Mouse (Mus musculus) adrenal gland, postnatal 25 days (tissue): ENCODE data around the gene Casq2. TPM values are rescaled to one million over a fixed set of nuclear protein-coding genes. Genes with fewer than 3 reads are reported as not detected.

ENCODE experiments used
- DNase-seq: peaks from one replicate; pipeline ENCODE4 v3.0.0; 2021; ENCODE audit warnings: mixed read lengths
- long read RNA-seq: library from polyadenylated mRNA; stranded (forward); transcript quantifications from one replicate; pipeline ENCODE4 v2.0.0, GENCODE M21; 2021
- total RNA-seq: library from RNA; stranded (reverse); gene quantifications from 2 replicates; pipeline ENCODE4 v1.2.3, GENCODE M21; 2021

Casq2 gene
- 0.46 TPM in 1 of 2 replicates, not detected in the other for total RNA-seq
- long read RNA-seq, result 0 reads

- no peak for DNase-seq
Measured at GRCm38 (mm10) chr3:102086283-102086682, at the start of gene Casq2. Gene Casq2 (plus strand): TSS chr3:102086415.

GRCm38 (mm10) chr3:102037806-102038205, 48.4 kb upstream of the Casq2 start:
- no peak for DNase-seq

- DNase-seq, result no peak
Measured at GRCm38 (mm10) chr3:102038608-102039007, 47.6 kb upstream of the Casq2 start.

- no peak for DNase-seq
Measured at GRCm38 (mm10) chr3:102041632-102042031, 44.6 kb upstream of the Casq2 start.

- peak; percentile 8 for DNase-seq
Measured at GRCm38 (mm10) chr3:102045071-102045470, 41.1 kb upstream of the Casq2 start.

- DNase-seq, result no peak
Measured at GRCm38 (mm10) chr3:102047532-102047931, 38.7 kb upstream of the Casq2 start.

- no peak for DNase-seq
Measured at GRCm38 (mm10) chr3:102049207-102050104, 36.8 kb upstream of the Casq2 start.

GRCm38 (mm10) chr3:102052036-102052435, 34.2 kb upstream of the Casq2 start:
- DNase-seq, result no peak

- no peak for DNase-seq
Measured at GRCm38 (mm10) chr3:102053293-102053692, 32.9 kb upstream of the Casq2 start.

- no peak for DNase-seq
Measured at GRCm38 (mm10) chr3:102055878-102056277, 30.3 kb upstream of the Casq2 start.

GRCm38 (mm10) chr3:102060065-102060464, 26.1 kb upstream of the Casq2 start:
- no peak for DNase-seq

GRCm38 (mm10) chr3:102061923-102062670, 24.1 kb upstream of the Casq2 start:
- DNase-seq, result peak; percentile 65

- DNase-seq, result no peak
Measured at GRCm38 (mm10) chr3:102062671-102063010, 23.6 kb upstream of the Casq2 start.

GRCm38 (mm10) chr3:102063273-102064120, 22.7 kb upstream of the Casq2 start:
- no peak for DNase-seq

GRCm38 (mm10) chr3:102064566-102064965, 21.6 kb upstream of the Casq2 start:
- no peak for DNase-seq

- DNase-seq, result no peak
Measured at GRCm38 (mm10) chr3:102067306-102067705, 18.9 kb upstream of the Casq2 start.

GRCm38 (mm10) chr3:102067861-102068260, 18.4 kb upstream of the Casq2 start:
- no peak for DNase-seq

GRCm38 (mm10) chr3:102069260-102069659, 17.0 kb upstream of the Casq2 start:
- no peak for DNase-seq

GRCm38 (mm10) chr3:102069686-102070085, 16.5 kb upstream of the Casq2 start:
- no peak for DNase-seq

GRCm38 (mm10) chr3:102070360-102070759, 15.9 kb upstream of the Casq2 start:
- no peak for DNase-seq

GRCm38 (mm10) chr3:102071016-102071415, 15.2 kb upstream of the Casq2 start:
- no peak for DNase-seq

- DNase-seq, result no peak
Measured at GRCm38 (mm10) chr3:102079413-102079812, 6.8 kb upstream of the Casq2 start.
